Mouse (Mus musculus): ENCODE measurements around the gene Xpnpep3.

The Xpnpep3 gene

DNA sequence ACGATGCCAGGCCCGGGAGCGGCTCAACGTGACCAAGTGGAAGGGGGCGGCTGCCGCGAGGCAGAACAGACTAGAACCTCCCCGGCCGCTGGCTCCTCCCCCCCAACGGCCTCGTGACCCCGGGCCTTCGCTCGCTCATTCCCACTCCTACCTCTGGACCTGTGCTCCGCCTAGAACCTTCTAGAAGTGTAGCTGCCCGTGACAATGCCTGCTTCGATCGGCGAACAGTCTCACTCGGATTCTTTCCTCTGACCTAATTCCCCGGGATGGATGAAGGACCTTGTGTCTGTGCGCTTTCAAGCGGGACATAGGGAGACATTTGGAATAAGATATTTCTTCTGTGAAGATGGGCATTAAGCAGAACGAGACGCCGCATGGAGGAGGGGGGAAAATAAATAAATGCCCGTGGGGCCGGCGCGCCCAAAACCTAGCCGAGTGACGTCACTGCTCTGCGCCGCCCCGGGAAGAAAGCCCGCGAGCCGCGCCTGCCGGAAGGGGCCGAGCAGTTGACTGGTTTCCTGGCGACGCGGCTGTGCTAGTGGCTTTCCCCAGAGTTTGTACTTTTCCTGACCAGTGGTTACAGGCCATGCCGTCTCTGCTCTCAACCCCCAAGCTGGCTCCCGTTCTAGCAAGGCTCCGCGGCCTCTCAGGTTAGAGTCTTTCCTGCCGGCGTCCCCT is at the start of gene Xpnpep3, which contains the start of gene St13:
Xpnpep3 (plus strand) TSS at position 501 of the 678 bp plus-strand sequence.
St13 (minus strand) TSS at position 440 of the 678 bp plus-strand sequence.
- in situ Hi-C loops (cut with MboI, MseI): no loop called here

DNA sequence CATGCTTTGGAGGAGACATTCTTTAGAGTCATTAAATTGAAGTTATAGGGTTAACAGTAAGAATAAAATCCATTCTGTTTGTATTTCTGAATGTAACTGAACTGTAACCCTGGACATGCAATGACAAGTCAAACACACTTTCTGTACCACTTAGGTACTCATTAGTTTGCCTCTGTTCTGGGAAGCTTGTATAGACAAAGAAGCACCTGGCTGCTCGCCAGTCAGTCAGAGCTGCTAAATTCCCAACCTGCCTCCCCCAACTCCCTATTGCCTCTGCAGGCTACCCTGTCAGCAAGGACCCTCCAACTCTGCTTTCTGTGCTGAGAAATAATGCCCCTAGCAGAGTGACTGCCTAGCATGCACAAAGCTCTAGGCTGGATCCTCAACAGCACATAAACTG is 49.5 kb upstream of the Xpnpep3 start:
- in situ Hi-C loops (cut with MboI, MseI): loop anchor here in 1 of 2 experiments (10.0 kb wide), 1 partner anchor 1116 kb away; the partner anchor contains the start of genes AC140267.1 and Mief1

DNA sequence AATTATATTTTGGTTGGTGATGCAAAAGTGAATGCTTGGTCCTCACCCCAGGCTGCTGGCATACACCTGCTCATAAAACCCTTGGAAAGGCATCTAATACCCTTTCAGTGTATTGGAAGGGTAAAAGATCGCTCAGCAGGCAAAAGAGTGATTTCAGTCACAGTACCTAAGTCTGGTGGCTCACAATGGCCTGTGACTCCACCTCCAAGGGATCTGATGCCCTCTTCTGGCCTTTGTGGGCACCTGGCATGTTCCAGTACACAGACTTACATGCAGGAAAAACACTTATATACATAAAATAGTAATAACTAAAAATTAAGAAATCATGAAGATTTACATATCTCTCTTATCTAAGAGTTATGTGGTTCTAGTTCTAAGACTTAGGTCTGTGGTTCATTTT is 47.3 kb upstream of the Xpnpep3 start:
- in situ Hi-C loops (cut with MboI, MseI): loop anchor here in 1 of 2 experiments (10.0 kb wide), 1 partner anchor 1118 kb away; the partner anchor contains the start of genes AC140267.1 and Mief1

DNA sequence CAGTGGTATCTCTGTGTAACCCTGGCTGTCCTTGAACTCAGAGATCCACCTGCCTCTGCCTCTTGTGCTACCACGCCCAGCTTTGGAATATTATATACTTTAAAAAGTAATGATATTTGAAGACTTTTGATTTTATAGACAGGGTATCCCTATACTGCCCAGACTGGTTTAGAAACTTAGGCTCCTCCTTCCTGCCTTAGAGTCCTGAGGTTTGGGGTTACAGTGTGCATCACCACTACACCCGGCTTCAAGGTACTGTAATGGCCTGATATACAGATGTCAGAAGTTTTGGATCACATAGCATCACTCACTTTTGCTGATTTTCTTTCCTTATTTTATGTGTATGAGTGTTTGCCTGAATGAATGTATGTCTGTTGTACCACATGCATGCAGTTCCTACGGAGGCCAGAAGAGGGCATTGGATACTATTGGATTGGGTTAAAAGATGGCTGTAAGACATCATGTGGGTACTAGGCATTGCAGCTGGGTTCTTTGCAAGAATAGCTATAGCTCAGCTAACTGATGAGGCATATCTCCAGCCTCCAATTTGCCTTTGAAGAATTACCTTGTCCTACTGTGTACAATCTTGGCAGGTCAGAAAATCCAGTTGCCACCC is 44.7 kb upstream of the Xpnpep3 start:
- in situ Hi-C loops (cut with MboI, MseI): loop anchor here in 1 of 2 experiments (10.0 kb wide), 1 partner anchor 1120 kb away; the partner anchor contains the start of genes AC140267.1 and Mief1

DNA sequence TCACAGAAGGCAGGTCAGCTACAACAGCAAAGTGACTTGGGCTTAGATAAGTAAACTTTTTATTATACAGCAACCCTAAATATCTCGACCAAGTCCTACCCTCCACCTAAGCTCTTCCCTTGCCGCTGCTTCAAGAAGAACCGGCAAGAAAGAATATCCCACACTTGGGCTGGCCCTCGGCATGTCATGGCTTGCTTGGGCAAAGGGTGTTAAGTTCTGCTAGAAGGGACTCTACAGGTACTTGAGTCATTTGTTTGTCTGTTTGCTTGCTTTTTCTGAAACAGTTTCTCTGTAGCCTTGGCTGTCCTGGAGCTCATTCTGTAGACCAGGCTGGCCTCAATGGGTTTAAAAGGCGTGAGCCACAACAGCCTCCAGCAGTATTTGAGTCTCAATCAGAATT is 43.0 kb upstream of the Xpnpep3 start:
- in situ Hi-C loops (cut with MboI, MseI): loop anchor here in 1 of 2 experiments (10.0 kb wide), 1 partner anchor 1122 kb away; the partner anchor contains the start of genes AC140267.1 and Mief1

DNA sequence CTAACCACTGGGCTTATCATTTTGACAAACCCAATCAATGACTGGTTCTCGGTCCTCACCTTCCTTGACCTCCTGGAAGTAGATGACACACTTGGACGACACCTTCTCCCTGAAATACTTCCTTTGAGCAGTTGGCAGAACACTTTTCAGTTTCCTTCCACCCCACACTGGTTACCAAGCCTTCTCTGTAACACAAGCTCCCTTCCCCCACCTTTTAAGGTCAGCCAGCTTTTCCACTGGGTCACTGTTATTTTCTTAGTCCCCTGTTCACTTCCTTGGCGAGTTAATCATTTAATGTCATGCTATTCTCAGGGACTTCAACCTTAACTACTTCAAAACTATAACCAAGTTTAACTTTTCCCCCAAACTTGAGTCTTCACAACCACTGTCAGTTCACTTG is 41.0 kb upstream of the Xpnpep3 start:
- in situ Hi-C loops (cut with MboI, MseI): loop anchor here in 1 of 2 experiments (10.0 kb wide), 1 partner anchor 1124 kb away; the partner anchor contains the start of genes AC140267.1 and Mief1

DNA sequence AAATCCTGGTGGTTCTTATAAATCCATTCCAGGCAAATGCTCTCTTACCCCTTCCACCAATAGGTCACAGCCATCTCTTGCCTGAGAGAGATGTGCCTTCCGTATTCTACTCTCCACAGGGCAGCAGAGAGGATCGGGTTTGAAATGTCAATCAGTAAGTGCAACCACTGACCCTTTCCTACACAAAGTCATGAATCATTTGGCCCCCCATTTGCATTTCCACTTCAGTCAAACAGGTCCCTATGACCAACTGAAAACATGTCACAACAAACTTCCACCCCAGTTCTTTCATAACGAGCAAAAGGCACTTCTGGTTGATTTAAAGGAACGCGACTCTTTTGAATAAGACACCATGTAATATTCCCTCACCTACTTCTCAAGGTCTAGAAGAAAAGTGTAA is 40.5 kb upstream of the Xpnpep3 start:
- in situ Hi-C loops (cut with MboI, MseI): loop anchor here in 1 of 2 experiments (10.0 kb wide), 1 partner anchor 1125 kb away; the partner anchor contains the start of genes AC140267.1 and Mief1

DNA sequence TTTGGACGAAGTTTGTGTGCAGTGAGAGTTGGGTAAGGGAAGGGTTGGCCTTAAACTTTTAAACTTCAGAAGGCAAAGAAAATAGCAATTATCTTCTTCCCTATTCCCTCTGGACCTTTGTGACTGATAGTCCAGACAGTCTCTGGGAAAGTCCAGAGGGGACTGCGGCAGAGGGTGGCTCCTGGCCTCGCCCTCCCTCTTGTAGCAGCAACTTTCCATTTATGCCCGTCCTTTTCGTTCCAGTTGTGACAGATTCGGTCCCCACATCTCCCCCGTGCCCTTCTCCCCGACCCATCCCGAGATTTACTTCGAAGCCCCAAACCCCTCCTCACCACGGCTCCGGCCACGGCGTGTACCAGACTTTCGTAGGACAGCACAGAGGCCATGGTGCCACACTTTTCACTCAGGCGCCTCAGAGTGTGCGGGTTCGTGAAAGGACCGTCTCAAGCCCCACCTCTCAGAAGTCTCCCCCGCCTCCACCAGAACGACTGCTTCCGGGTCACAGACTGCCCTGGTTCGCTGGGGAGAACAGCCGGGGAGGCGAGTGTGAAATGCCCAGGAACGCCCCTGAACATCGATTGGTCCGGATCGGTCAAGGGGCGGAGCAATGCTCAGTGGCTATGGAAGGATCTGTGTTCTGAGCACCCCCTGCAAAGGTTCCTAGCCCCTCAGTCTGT is 39.5 kb upstream of the Xpnpep3 start, which contains the start of gene Slc25a17:
Slc25a17 (minus strand) TSS at position 468 of the 677 bp plus-strand sequence.
- in situ Hi-C loops (cut with MboI, MseI): loop anchor here in 1 of 2 experiments (10.0 kb wide), 1 partner anchor 274 kb away; no protein-coding TSS in a partner anchor

DNA sequence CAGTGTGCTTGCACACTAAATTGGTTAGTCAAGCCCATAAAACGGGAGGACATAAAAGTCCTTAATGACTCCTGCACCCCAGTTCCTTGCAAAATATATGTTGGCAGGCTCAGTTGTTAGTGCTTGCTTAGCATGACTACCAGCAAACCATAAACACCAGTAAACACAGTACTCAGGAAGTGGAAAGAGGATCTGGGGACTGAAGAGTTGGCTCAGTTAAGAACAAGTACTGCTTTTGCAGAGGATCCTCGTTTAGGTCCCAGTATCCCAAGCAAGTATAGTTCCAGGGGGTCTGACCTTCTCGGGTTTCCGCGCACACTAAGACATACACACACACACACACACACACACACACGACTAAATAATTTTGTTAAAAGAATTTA is 38.9 kb upstream of the Xpnpep3 start:
- in situ Hi-C loops (cut with MboI, MseI): loop anchor here in 1 of 2 experiments (10.0 kb wide), 1 partner anchor 274 kb away; no protein-coding TSS in a partner anchor

DNA sequence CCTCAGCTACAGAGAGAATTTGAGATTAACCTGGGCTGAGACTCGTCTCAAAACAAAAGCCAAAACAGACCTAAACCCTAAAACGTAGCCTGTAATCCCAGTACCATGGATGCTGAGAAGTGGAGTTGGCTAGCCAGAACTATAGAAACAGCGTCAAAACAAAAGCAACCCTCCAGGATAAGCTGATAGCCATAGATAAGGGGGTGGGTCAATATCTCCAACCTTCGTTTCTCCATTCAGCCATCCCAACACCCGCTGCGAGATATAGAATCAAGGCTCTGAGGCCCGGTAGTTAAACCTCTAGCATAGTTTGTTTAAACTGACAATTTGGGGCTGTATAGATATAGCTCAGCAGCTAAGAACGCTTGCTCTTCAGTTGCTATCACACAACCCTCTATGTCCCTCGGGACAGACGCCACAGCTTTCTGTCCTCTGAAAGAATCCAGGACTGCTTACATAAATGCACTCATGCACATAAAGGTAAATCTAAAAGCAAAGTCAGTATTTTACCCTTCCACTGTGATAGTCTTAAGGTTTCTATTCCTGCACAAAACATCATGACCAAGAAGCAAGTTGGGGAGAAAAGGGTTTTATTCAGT is 38.4 kb upstream of the Xpnpep3 start:
- in situ Hi-C loops (cut with MboI, MseI): loop anchor here in 1 of 2 experiments (10.0 kb wide), 1 partner anchor 273 kb away; no protein-coding TSS in a partner anchor

DNA sequence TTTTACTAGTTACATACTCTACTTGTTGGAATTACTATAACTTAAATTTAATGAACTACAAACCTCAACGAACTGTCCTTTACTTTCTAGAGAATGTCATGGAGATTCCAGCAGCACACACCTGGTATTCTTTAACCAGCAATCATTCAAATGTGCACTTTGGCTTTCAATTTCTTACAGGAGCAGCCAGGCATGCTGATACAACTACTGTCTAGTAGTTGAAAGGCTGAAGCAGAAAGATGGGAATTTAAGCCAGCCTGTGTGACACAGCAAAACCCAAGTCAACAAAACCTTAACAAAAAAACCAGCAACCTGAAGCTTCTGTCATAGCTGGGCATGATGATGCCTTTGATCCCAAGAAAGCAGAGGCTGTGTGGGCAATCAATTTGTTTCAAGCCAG is 37.4 kb upstream of the Xpnpep3 start:
- in situ Hi-C loops (cut with MboI, MseI): loop anchor here in 1 of 2 experiments (10.0 kb wide), 1 partner anchor 272 kb away; no protein-coding TSS in a partner anchor

DNA sequence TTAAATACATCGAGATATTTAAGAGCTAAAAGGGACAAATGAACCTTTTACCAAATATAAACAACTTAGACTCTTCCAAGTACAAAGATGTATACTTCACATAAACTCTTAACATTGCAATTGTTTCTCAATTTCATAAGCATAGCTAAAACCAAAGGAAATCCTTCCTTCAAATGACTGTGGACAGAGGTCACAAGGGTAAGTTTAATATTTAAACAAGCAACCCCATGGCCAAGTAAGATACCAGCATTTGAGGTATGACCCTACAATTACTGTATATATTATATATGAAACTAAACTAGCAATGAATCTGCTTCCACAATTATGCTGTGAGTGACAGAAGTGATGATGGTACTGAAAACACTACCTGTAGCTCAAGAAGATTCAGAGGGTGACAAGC is 35.7 kb upstream of the Xpnpep3 start:
- in situ Hi-C loops (cut with MboI, MseI): loop anchor here in 1 of 2 experiments (10.0 kb wide), 1 partner anchor 271 kb away; no protein-coding TSS in a partner anchor

DNA sequence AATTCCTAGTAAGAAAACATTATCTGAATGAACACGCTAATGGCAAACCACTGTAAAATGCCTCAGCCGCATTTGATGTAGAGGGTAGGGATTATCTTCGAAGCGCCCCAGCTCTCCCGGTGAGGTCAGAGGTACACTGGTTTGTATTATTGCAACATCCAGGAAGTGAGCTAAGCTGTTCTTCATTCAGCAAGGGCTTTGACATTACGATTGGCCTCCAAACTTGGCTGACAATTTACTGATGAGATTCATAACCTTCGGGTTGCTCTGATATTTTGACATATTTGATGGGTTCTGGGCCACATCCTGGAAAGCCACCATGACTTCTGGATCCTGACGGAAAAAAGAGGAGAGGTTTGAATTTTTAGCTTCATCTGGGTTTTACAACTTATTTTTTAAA is 34.7 kb upstream of the Xpnpep3 start:
- in situ Hi-C loops (cut with MboI, MseI): loop anchor here in 1 of 2 experiments (10.0 kb wide), 1 partner anchor 270 kb away; no protein-coding TSS in a partner anchor

DNA sequence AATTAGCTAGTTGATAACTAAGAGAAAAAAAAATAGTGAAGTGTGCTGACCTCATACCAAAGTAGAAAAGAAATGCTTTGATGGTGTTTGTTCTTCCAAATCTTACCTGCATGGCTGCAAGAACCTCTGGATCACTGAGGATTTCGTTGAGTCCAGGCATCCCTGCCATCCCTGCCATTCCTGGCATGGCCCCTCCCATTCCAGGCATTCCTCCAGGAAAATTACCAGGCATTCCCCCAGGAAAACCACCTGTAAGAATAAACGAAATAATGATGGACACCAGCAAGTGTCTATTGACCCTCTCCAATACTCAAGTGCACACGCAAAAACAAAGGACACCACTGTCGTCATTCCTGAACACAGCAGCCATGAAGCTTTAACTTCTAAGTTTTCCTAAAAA is 33.7 kb upstream of the Xpnpep3 start:
- in situ Hi-C loops (cut with MboI, MseI): loop anchor here in 1 of 2 experiments (10.0 kb wide), 1 partner anchor 269 kb away; no protein-coding TSS in a partner anchor

DNA sequence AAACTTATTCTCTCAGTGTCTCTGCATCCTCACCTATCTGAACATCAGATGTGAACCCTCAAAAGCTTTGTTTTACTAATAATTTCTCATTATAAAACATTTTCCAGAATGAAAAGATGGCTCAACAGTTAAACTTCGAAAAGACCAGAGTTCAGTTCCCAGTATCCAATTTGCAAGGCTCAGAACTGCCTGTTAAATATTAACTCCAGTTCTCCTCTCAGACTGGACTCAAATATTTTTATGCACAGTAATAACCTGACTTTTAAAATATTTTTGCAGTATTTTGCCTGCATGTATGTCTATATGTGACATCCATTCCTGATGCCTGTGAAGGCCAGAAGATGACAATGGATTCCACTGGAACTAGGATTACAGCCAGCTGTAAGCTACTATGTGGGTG is 31.3 kb upstream of the Xpnpep3 start:
- in situ Hi-C loops (cut with MboI, MseI): loop anchor here in 1 of 2 experiments (10.0 kb wide), 1 partner anchor 266 kb away; no protein-coding TSS in a partner anchor

DNA sequence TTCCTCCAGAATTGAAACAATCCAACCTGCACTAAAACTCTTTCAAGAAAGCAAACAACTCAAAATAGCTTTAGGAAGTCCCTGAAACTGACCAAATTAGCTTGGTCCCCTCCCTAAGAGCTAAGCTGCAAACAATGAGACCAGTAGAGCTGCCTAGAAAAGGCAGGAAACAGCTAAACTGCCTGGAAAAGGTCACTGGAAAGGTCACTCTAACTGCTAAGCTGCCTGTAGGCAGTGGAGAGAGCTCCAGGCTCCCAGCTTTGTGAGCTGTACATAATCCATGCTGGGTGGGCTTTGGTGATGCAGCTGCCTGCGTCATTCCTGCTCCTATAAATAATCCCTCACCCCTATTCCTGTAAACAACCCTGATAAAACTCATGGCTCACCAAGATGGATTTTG is 29.6 kb upstream of the Xpnpep3 start:
- in situ Hi-C loops (cut with MboI, MseI): no loop called here

DNA sequence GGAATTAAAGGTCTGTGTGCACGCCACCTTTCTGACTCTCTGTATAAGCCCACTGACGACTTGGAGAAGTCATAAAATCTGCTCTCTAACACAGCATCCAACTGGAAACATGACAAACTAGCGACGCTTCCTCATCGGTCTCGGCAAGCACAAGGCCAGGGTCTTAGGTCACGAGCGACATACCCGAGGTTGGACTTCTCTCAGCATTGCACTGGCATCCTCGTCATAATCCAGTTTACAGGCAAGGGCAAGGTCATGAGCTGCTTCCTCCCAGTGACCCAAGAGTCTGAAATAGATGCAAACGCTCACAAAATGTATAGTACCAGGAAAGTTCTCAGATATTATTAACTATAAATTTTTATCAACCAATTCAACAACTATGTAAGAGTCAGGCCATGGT is 25.3 kb upstream of the Xpnpep3 start:
- in situ Hi-C loops (cut with MboI, MseI): no loop called here

DNA sequence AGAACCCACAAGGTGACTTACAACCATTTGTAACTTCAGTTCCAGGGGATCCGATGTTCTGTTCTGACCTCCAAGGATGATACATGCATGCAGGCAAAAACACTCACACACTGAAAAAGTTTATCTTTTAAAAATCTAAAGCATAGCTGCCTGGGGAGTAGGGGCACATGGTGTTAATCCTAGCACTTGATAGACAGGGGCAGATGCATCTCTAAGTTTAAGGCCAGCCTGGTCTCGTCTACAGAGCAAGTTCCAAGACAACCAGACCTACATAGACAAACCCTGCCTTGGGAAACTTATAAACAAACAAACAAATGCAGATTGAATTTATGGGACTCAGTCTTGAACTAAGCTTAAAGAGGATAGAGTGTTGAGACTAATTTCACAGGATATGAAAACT is 21.1 kb upstream of the Xpnpep3 start:
- in situ Hi-C loops (cut with MboI, MseI): no loop called here

DNA sequence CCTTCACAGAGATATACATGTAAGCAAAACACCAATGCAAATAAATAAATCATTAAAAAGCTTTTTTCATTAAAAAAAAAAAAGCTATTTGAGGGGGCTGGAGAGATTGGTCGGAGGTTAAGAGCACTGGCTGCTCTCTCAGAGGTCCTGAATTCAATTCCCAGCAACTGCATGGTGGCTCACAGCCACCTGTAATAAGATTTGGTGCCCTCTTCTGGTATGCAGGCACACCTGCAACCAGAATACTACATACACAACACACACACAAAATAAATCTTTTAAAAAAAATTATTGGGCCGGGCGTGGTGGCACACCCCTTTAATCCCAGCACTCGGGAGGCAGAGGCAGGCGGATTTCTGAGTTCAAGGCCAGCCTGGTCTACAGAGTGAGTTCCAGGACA is 13.6 kb upstream of the Xpnpep3 start:
- in situ Hi-C loops (cut with MboI, MseI): no loop called here

DNA sequence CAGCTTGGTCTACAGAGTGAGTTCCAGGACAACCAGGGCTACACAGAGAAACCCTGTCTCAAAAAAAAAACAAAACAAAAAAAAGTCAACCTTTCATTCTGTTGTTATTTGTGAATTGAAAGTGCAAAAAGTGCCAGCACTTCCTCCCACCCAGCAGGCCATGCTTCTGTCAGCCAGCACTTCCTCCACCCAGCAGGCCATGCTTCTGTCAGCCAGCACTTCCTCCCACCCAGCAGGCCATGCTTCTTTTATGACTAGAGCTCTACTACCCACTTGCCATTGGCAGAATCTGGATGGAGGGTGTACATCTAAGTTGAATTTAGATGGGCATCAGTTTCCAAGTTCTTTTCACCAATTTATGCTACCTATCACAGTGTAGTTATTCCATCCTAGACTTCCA is 6.9 kb upstream of the Xpnpep3 start:
- in situ Hi-C loops (cut with MboI, MseI): no loop called here
